Mouse (Mus musculus) testis, adult 2 months (tissue): ENCODE data around the gene Pde4d.

Experiments
- CTCF ChIP-seq: fragments of 200-500 bp; IDR thresholded peaks from 2 replicates; pipeline ENCODE4 v1.5.1; 2012; ENCODE audit warnings: low read depth, mild to moderate bottlenecking, inconsistent platforms, low read length, moderate library complexity; ENCODE audit not compliant: control insufficient read depth, insufficient read depth, insufficient replicate concordance
- POLR2A ChIP-seq: fragments of 200-500 bp; IDR thresholded peaks from 2 replicates; pipeline ENCODE4 v1.6.1; 2012; ENCODE audit warnings: low read depth, mild to moderate bottlenecking, inconsistent platforms, low read length, moderate library complexity; ENCODE audit not compliant: control insufficient read depth

DNA sequence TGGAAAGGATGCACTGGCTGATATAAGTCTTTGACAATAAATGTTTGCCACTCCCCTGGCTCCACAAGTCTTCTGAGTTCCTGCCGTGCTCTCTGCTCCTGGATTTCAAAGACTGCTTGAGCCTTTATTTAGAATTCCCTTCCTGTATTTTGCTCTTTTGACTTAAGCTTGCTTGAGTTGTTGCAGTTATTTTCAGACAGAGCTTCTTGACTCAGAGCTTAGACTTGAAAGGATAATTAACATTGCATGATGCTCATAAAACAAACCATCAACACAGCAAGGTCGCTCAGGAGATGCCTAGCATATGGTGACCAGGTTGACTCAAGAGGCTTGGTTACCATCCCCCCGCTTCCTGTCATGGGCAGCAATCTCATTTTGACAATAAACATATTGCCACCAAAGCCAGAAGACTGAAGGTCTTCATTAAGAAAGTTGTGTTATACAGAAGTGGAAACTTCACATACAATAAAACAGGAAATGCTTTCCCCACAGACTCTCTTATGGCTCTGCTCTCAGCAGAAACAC is 1544.6 kb downstream of the Pde4d start:
- TF ChIP-seq CTCF (no peak), POLR2A (no peak)
